Mouse (Mus musculus) ES-E14 (cell line): ENCODE data around the gene Qpctl.

ENCODE experiments used
- CHD2 ChIP-seq: IDR thresholded peaks from 2 replicates; pipeline ENCODE4 v1.6.1; 2014; ENCODE audit warnings: mild to moderate bottlenecking, low read depth, low read length, inconsistent platforms
- HCFC1 ChIP-seq: IDR thresholded peaks from 2 replicates; pipeline ENCODE4 v1.6.1; 2012; ENCODE audit warnings: low read length, inconsistent platforms, borderline replicate concordance; ENCODE audit not compliant: insufficient read depth
- ZC3H11A ChIP-seq: IDR thresholded peaks from 2 replicates; pipeline ENCODE4 v1.6.1; 2012; ENCODE audit warnings: low read depth, mild to moderate bottlenecking, inconsistent platforms, low read length, borderline replicate concordance

GRCm38 (mm10) chr7:19159411-19159810, 10.3 kb upstream of the Qpctl start:
- TF ChIP-seq ZC3H11A (no peak), HCFC1 (no peak), CHD2 (no peak)
